Mouse (Mus musculus): ENCODE results near the gene Gm2a. TPM values are rescaled to one million over a fixed set of nuclear protein-coding genes. Genes with fewer than 3 reads are reported as not detected.

Gene Gm2a
- polyA plus RNA-seq, 1 experiment from 2014 or later: 15.6 TPM

GRCm38 (mm10) chr11:55146855-55147254, 48.9 kb downstream of the Gm2a start:
- Histone ChIP-seq H3K4me1 (replicated peaks; ENCODE audit: control insufficient read depth, insufficient read depth, low read length) (no peaks in the 10 kb centered on the region), H3K27ac (ENCODE audit: low read depth, low read length) (no peak overlapping the region), H3K9ac (ENCODE audit: low read depth, low read length) (no peak overlapping the region), H3K4me2 (replicated peaks; ENCODE audit: low read depth, low read length) (no peak overlapping the region), H3K36me3 (ENCODE audit: control insufficient read depth, insufficient read depth, low read length) (no peaks in the 10 kb centered on the region), H3K9me3 (ENCODE audit: control insufficient read depth, low read length) (no peaks in the 10 kb centered on the region), H3K27me3 (ENCODE audit: control insufficient read depth, insufficient read depth, low read length) (no peaks in the 10 kb centered on the region), H3K4me3 (ENCODE audit: low read depth, low read length) (no peak overlapping the region)
- DNase-seq (ENCODE audit: low spot score): no peak
- 67% methylated on average over 1 of the region's 1 CpGs for WGBS
- no peak for ATAC-seq (ENCODE audit: low FRiP score)

- Histone ChIP-seq H3K4me1 (replicated peaks; ENCODE audit: control insufficient read depth, insufficient read depth, low read length) (no peaks in the 10 kb centered on the region), H3K36me3 (ENCODE audit: control insufficient read depth, insufficient read depth, low read length) (no peaks in the 10 kb centered on the region), H3K27me3 (ENCODE audit: control insufficient read depth, insufficient read depth, low read length) (no peaks in the 10 kb centered on the region), H3K4me3 (ENCODE audit: low read depth, low read length) (no peak overlapping the region), H3K9me3 (ENCODE audit: control insufficient read depth, low read length) (no peaks in the 10 kb centered on the region), H3K9ac (ENCODE audit: low read depth, low read length) (no peak overlapping the region), H3K4me2 (replicated peaks; ENCODE audit: low read depth, low read length) (no peak overlapping the region), H3K27ac (ENCODE audit: low read depth, low read length) (no peak overlapping the region)
- WGBS: 67% methylated on average over 6 of the region's 6 CpGs
- ATAC-seq (ENCODE audit: low FRiP score): no peak
- DNase-seq (ENCODE audit: low spot score): no peak
Observed at GRCm38 (mm10) chr11:55147423-55147822, 49.5 kb downstream of the Gm2a start.

GRCm38 (mm10) chr11:55148461-55148860, 50.5 kb downstream of the Gm2a start:
- ATAC-seq (ENCODE audit: low FRiP score) (no peak), DNase-seq (ENCODE audit: low spot score) (no peak)
- no peaks in the 10 kb centered on the region for H3K9me3 ChIP-seq (ENCODE audit: control insufficient read depth, low read length)
- WGBS: 88% methylated on average over 4 of the region's 4 CpGs
- H3K27me3 ChIP-seq (ENCODE audit: control insufficient read depth, insufficient read depth, low read length): no peaks in the 10 kb centered on the region
- H3K4me2 ChIP-seq (replicated peaks; ENCODE audit: low read depth, low read length): no peak overlapping the region
- H3K27ac ChIP-seq (ENCODE audit: low read depth, low read length): no peak overlapping the region
- H3K4me1 ChIP-seq (replicated peaks; ENCODE audit: control insufficient read depth, insufficient read depth, low read length): no peaks in the 10 kb centered on the region
- no peak overlapping the region for H3K9ac ChIP-seq (ENCODE audit: low read depth, low read length)
- H3K4me3 ChIP-seq (ENCODE audit: low read depth, low read length): no peak overlapping the region
- H3K36me3 ChIP-seq (ENCODE audit: control insufficient read depth, insufficient read depth, low read length): no peaks in the 10 kb centered on the region

- ATAC-seq (ENCODE audit: low FRiP score) (no peak), DNase-seq (ENCODE audit: low spot score) (no peak)
- 86% methylated on average over 3 of the region's 3 CpGs for WGBS
Observed at GRCm38 (mm10) chr11:55151608-55152007, 53.7 kb downstream of the Gm2a start, which contains the start of gene Slc36a3. Gene Slc36a3 (minus strand): TSS chr11:55151708.

GRCm38 (mm10) chr11:55154398-55155069, 56.6 kb downstream of the Gm2a start:
- H3K9ac ChIP-seq (ENCODE audit: low read depth, low read length): no peak overlapping the region

More at GRCm38 (mm10) chr11:55151608-55152007, 53.7 kb downstream of the Gm2a start, which contains the start of gene Slc36a3:
- Histone ChIP-seq H3K9ac (ENCODE audit: low read depth, low read length) (no peak within 1 kb of the TSS), H3K4me1 (replicated peaks; ENCODE audit: control insufficient read depth, insufficient read depth, low read length) (no peaks in the 10 kb centered on the region), H3K9me3 (ENCODE audit: control insufficient read depth, low read length) (no peaks in the 10 kb centered on the region), H3K27ac (ENCODE audit: low read depth, low read length) (no peak within 1 kb of the TSS), H3K36me3 (ENCODE audit: control insufficient read depth, insufficient read depth, low read length) (no peaks in the 10 kb centered on the region), H3K4me3 (ENCODE audit: low read depth, low read length) (no peak within 1 kb of the TSS), H3K4me2 (replicated peaks; ENCODE audit: low read depth, low read length) (no peak within 1 kb of the TSS), H3K27me3 (ENCODE audit: control insufficient read depth, insufficient read depth, low read length) (no peaks in the 10 kb centered on the region)

GRCm38 (mm10) chr11:55155070-55155421, 57.1 kb downstream of the Gm2a start:
- DNase-seq (ENCODE audit: low spot score): no peak
- H3K9ac ChIP-seq (ENCODE audit: low read depth, low read length): no peak overlapping the region
- H3K4me2 ChIP-seq (replicated peaks; ENCODE audit: low read depth, low read length): no peak overlapping the region
- no peaks in the 10 kb centered on the region for H3K27me3 ChIP-seq (ENCODE audit: control insufficient read depth, insufficient read depth, low read length)
- H3K4me1 ChIP-seq (replicated peaks; ENCODE audit: control insufficient read depth, insufficient read depth, low read length): no peaks in the 10 kb centered on the region
- H3K36me3 ChIP-seq (ENCODE audit: control insufficient read depth, insufficient read depth, low read length): no peaks in the 10 kb centered on the region
- no peak overlapping the region for H3K4me3 ChIP-seq (ENCODE audit: low read depth, low read length)
- no peak for ATAC-seq (ENCODE audit: low FRiP score)
- no peak overlapping the region for H3K27ac ChIP-seq (ENCODE audit: low read depth, low read length)
- no peaks in the 10 kb centered on the region for H3K9me3 ChIP-seq (ENCODE audit: control insufficient read depth, low read length)
- 69% methylated on average over 6 of the region's 6 CpGs for WGBS

More at GRCm38 (mm10) chr11:55154398-55155069, 56.6 kb downstream of the Gm2a start:
- 72% methylated on average over 3 of the region's 3 CpGs for WGBS
- DNase-seq (ENCODE audit: low spot score) (no peak), ATAC-seq (ENCODE audit: low FRiP score) (no peak)
- Histone ChIP-seq H3K27ac (ENCODE audit: low read depth, low read length) (no peak overlapping the region), H3K36me3 (ENCODE audit: control insufficient read depth, insufficient read depth, low read length) (no peaks in the 10 kb centered on the region), H3K4me2 (replicated peaks; ENCODE audit: low read depth, low read length) (no peak overlapping the region), H3K4me1 (replicated peaks; ENCODE audit: control insufficient read depth, insufficient read depth, low read length) (no peaks in the 10 kb centered on the region), H3K9me3 (ENCODE audit: control insufficient read depth, low read length) (no peaks in the 10 kb centered on the region), H3K4me3 (ENCODE audit: low read depth, low read length) (no peak overlapping the region), H3K27me3 (ENCODE audit: control insufficient read depth, insufficient read depth, low read length) (no peaks in the 10 kb centered on the region)

- DNase-seq (ENCODE audit: low spot score): peak; percentile 85
- 51% methylated on average over 13 of the region's 13 CpGs for WGBS
- Histone ChIP-seq H3K4me1 (replicated peaks; ENCODE audit: control insufficient read depth, insufficient read depth, low read length) (no peaks in the 10 kb centered on the region), H3K4me2 (replicated peaks; ENCODE audit: low read depth, low read length) (no peak overlapping the region), H3K36me3 (ENCODE audit: control insufficient read depth, insufficient read depth, low read length) (no peaks in the 10 kb centered on the region), H3K9me3 (ENCODE audit: control insufficient read depth, low read length) (no peaks in the 10 kb centered on the region), H3K9ac (ENCODE audit: low read depth, low read length) (no peak overlapping the region), H3K27me3 (ENCODE audit: control insufficient read depth, insufficient read depth, low read length) (no peaks in the 10 kb centered on the region), H3K4me3 (ENCODE audit: low read depth, low read length) (no peak overlapping the region), H3K27ac (ENCODE audit: low read depth, low read length) (no peak overlapping the region)
- no peak for ATAC-seq (ENCODE audit: low FRiP score)
Observed at GRCm38 (mm10) chr11:55158785-55159359, 61.0 kb downstream of the Gm2a start.
